8 mouse cellular contexts compared by ENCODE assay signal in genomic region chr4:140648443-140649206, GRCm38 (mm10). TPM values are rescaled to one million over a fixed set of nuclear protein-coding genes. Genes with fewer than 3 reads are reported as not detected.
DNase-seq lines count a peak whose midpoint lies in the region; ATAC-seq and TF ChIP-seq lines count a peak whose summit lies in the region.

No protein-coding gene starts in this region.

- H3K27ac ChIP-seq in embryonic fibroblast, embryonic 13.5 days (ENCODE audit: insufficient read depth, low read length) = peak overlapping the region; percentile 22
- H3K27ac ChIP-seq in liver, embryonic 12.5 days = no peak overlapping the region

- 3% methylated on average over 48 of the region's 50 CpGs for WGBS in liver, embryonic 12.5 days (ENCODE audit: insufficient replicate concordance)

- peak; percentile 30 to 57 for DNase-seq in left cerebral cortex, adult 18-20 months (ENCODE audit: low spot score in 2 of 2)
- DNase-seq in left cerebral cortex, adult 11 months (ENCODE audit: low spot score) = no peak
- DNase-seq in adrenal gland, postnatal 36 days = peak; percentile 41 to 76
- DNase-seq in heart, postnatal 4 days = peak; percentile 72
- DNase-seq in retina, embryonic 14.5 days (ENCODE audit: low spot score) = peak; percentile 61

- ATAC-seq in liver, embryonic 12.5 days = no peak
- ATAC-seq in erythroid progenitor cell, adult 5-6 weeks (replicated peaks; ENCODE audit: low FRiP score, poor library complexity, severe bottlenecking) = no peak

- H3K36me3 ChIP-seq in liver, embryonic 12.5 days = no peaks in the 10 kb centered on the region

- peak; percentile 54; the same call in 1 of the 2 replicates for TF ChIP-seq POLR2A in embryonic fibroblast, embryonic 13.5 days (IDR thresholded peaks at IDR 0.05; ENCODE audit: low read depth, low read length)

- peaks cover 57% of the 10 kb centered on the region for H3K27me3 ChIP-seq in liver, embryonic 12.5 days (replicated peaks)

- peak overlapping the region; percentile 64 for H3K9ac ChIP-seq in liver, embryonic 12.5 days

- no peak for TF ChIP-seq CTCF in embryonic fibroblast, embryonic 13.5 days (IDR thresholded peaks at IDR 0.05; ENCODE audit: borderline replicate concordance, insufficient read depth, low read length)

- no peaks in the 10 kb centered on the region for H3K9me3 ChIP-seq in liver, embryonic 12.5 days (replicated peaks)

- peak overlapping the region; percentile 60 for H3K4me3 ChIP-seq in embryonic fibroblast, embryonic 13.5 days (ENCODE audit: insufficient read depth, low read length)
- peak overlapping the region; percentile 51 for H3K4me3 ChIP-seq in liver, embryonic 12.5 days

- no peaks in the 10 kb centered on the region for H3K4me1 ChIP-seq in embryonic fibroblast, embryonic 13.5 days (ENCODE audit: control insufficient read depth, insufficient read depth, low read length)
- 0 out of 2 replicates have a peak, but pooled peaks cover 8% of the 10 kb centered on the region for H3K4me1 ChIP-seq in liver, embryonic 12.5 days

- H3K4me2 ChIP-seq in liver, embryonic 12.5 days = peak overlapping the region; percentile 61

RNA-seq across cellular contexts. Expression of gene Arhgef10l, which starts 17.2 kb away (rescaled TPM):
- total RNA-seq in left cerebral cortex, adult 18-20 months (2021) = 10 to 100 TPM; 56.0 to 60.5 TPM
- total RNA-seq in adrenal gland, postnatal 36 days (2021) = 10 to 100 TPM; 11.9 to 17.7 TPM
- polyA plus RNA-seq in embryonic fibroblast, embryonic 13.5 days (2011; ENCODE audit: insufficient read length, low read depth, missing spikeins) = 12.6 and 17.2 TPM in 2 replicates
- total RNA-seq in heart, postnatal 4 days (2021) = 10 to 100 TPM; 45.9 to 46.7 TPM
- polyA plus RNA-seq in liver, embryonic 12.5 days (2016; fragmentation: Nextera tagmentation; extraction: Ambion mirVana) = 3.5 and 3.7 TPM in 2 replicates
- total RNA-seq in erythroid progenitor cell, adult 5-6 weeks (2015; ENCODE audit: low replicate concordance) = not detected in 2 replicates
- 0.64 and 1.4 TPM in 2 replicates for total RNA-seq in erythroid progenitor cell, adult 5-6 weeks (2017; ENCODE audit: low replicate concordance)

RNA-seq across cellular contexts. Expression of gene Rcc2, which starts 51.7 kb away (rescaled TPM):
- 10 to 100 TPM; 89.8 to 94.3 TPM for total RNA-seq in left cerebral cortex, adult 18-20 months (2021)
- total RNA-seq in adrenal gland, postnatal 36 days (2021) = 10 to 100 TPM; 63.3 to 85.8 TPM
- 102 and 125 TPM in 2 replicates for polyA plus RNA-seq in embryonic fibroblast, embryonic 13.5 days (2011; ENCODE audit: insufficient read length, low read depth, missing spikeins)
- total RNA-seq in heart, postnatal 4 days (2021) = 10 to 100 TPM; 38.2 to 38.5 TPM
- 100 and 102 TPM in 2 replicates for polyA plus RNA-seq in liver, embryonic 12.5 days (2016; fragmentation: Nextera tagmentation; extraction: Ambion mirVana)
- 22.6 and 25.6 TPM in 2 replicates for total RNA-seq in erythroid progenitor cell, adult 5-6 weeks (2015; ENCODE audit: low replicate concordance)
- total RNA-seq in erythroid progenitor cell, adult 5-6 weeks (2017; ENCODE audit: low replicate concordance) = 22.3 and 26.0 TPM in 2 replicates

Comparison
In these comparisons a context has a peak if more than half of its experiments do, and no peak if none do; other contexts are left out.
1. RNA of gene Arhgef10l, which starts 17.2 kb away (total RNA-seq): 56.0 to 60.5 TPM in left cerebral cortex, adult 18-20 months, 45.9 to 46.7 TPM in heart, postnatal 4 days and 11.9 to 17.7 TPM in adrenal gland, postnatal 36 days; 0.64 to 1.4 TPM in erythroid progenitor cell, adult 5-6 weeks; every median in the first group is over 4 times any median in the second.